Mouse (Mus musculus): ENCODE results near the gene 2210408I21Rik. TPM values are rescaled to one million over a fixed set of nuclear protein-coding genes. Genes with fewer than 3 reads are reported as not detected.

The 2210408I21Rik gene
- not detected in 2 replicates for polyA plus RNA-seq (2012; ENCODE audit: low replicate concordance)

GRCm38 (mm10) chr13:77134931-77135620, at the start of gene 2210408I21Rik, which contains the start of gene Slf1:
TSS of gene 2210408I21Rik (plus strand) at chr13:77135540.
TSS of gene Slf1 (minus strand) at chr13:77135473.

Other genes with a start within 250 kb of the 2210408I21Rik start
- 1.4 and 4.1 TPM in 2 replicates for gene Slf1, start 67 bp upstream of the 2210408I21Rik start, polyA plus RNA-seq (2012; ENCODE audit: low replicate concordance)

All from leukemia stem cell, adult 10-12 weeks (primary cell).